Mouse (Mus musculus): ENCODE data around the gene Itpr1. TPM values are rescaled to one million over a fixed set of nuclear protein-coding genes. Genes with fewer than 3 reads are reported as not detected.
A peak's percentile ranks its signal among the peaks of the same experiment; 100 is the strongest.

Gene Itpr1
- polyA plus RNA-seq, 1 experiment from 2014 or later = 9.1 TPM

GRCm38 (mm10) chr6:108288979-108289378 is 76.1 kb downstream of the Itpr1 start:
- Histone ChIP-seq H3K36me3 (ENCODE audit: control insufficient read depth, insufficient read depth, low read length) (no peaks in the 10 kb centered on the region), H3K9ac (ENCODE audit: low read depth, low read length) (no peak overlapping the region), H3K27me3 (replicated peaks; ENCODE audit: control insufficient read depth, insufficient read depth, low read length) (no peaks in the 10 kb centered on the region), H3K27ac (replicated peaks; ENCODE audit: low read depth, low read length) (no peak overlapping the region), H3K4me3 (ENCODE audit: low read depth, low read length) (no peak overlapping the region), H3K4me1 (ENCODE audit: control insufficient read depth, insufficient read depth, low read length) (no peaks in the 10 kb centered on the region), H3K4me2 (ENCODE audit: low read depth, low read length) (no peak overlapping the region), H3K9me3 (ENCODE audit: control insufficient read depth, low read length) (no peaks in the 10 kb centered on the region)
- WGBS = 75% methylated on average over 3 of the region's 3 CpGs
- no peak for ATAC-seq (ENCODE audit: low read depth)
- DNase-seq (ENCODE audit: low spot score) = no peak

- no peak for ATAC-seq (ENCODE audit: low read depth)
- Histone ChIP-seq H3K4me3 (ENCODE audit: low read depth, low read length) (no peak overlapping the region), H3K9ac (ENCODE audit: low read depth, low read length) (no peak overlapping the region)
Measured at GRCm38 (mm10) chr6:108290978-108291377, 78.1 kb downstream of the Itpr1 start.

GRCm38 (mm10) chr6:108291556-108291955 is 78.7 kb downstream of the Itpr1 start:
- Histone ChIP-seq H3K4me1 (ENCODE audit: control insufficient read depth, insufficient read depth, low read length) (no peaks in the 10 kb centered on the region), H3K27me3 (replicated peaks; ENCODE audit: control insufficient read depth, insufficient read depth, low read length) (no peaks in the 10 kb centered on the region), H3K4me2 (ENCODE audit: low read depth, low read length) (no peak overlapping the region), H3K9ac (ENCODE audit: low read depth, low read length) (no peak overlapping the region), H3K36me3 (ENCODE audit: control insufficient read depth, insufficient read depth, low read length) (no peaks in the 10 kb centered on the region), H3K9me3 (ENCODE audit: control insufficient read depth, low read length) (no peaks in the 10 kb centered on the region), H3K4me3 (ENCODE audit: low read depth, low read length) (no peak overlapping the region), H3K27ac (replicated peaks; ENCODE audit: low read depth, low read length) (no peak overlapping the region)
- 89% methylated on average over 3 of the region's 3 CpGs for WGBS
- DNase-seq (ENCODE audit: low spot score) (no peak), ATAC-seq (ENCODE audit: low read depth) (no peak)

More at GRCm38 (mm10) chr6:108290978-108291377, 78.1 kb downstream of the Itpr1 start:
- Histone ChIP-seq H3K27me3 (replicated peaks; ENCODE audit: control insufficient read depth, insufficient read depth, low read length) (no peaks in the 10 kb centered on the region), H3K27ac (replicated peaks; ENCODE audit: low read depth, low read length) (no peak overlapping the region), H3K36me3 (ENCODE audit: control insufficient read depth, insufficient read depth, low read length) (no peaks in the 10 kb centered on the region), H3K9me3 (ENCODE audit: control insufficient read depth, low read length) (no peaks in the 10 kb centered on the region), H3K4me2 (ENCODE audit: low read depth, low read length) (no peak overlapping the region), H3K4me1 (ENCODE audit: control insufficient read depth, insufficient read depth, low read length) (no peaks in the 10 kb centered on the region)
- no peak for DNase-seq (ENCODE audit: low spot score)
- 88% methylated on average over 2 of the region's 2 CpGs for WGBS

- ATAC-seq (ENCODE audit: low read depth) (no peak), DNase-seq (ENCODE audit: low spot score) (no peak)
- Histone ChIP-seq H3K9me3 (ENCODE audit: control insufficient read depth, low read length) (no peaks in the 10 kb centered on the region), H3K4me2 (ENCODE audit: low read depth, low read length) (no peak overlapping the region), H3K4me1 (ENCODE audit: control insufficient read depth, insufficient read depth, low read length) (peaks cover 8% of the 10 kb centered on the region), H3K27me3 (replicated peaks; ENCODE audit: control insufficient read depth, insufficient read depth, low read length) (no peaks in the 10 kb centered on the region), H3K9ac (ENCODE audit: low read depth, low read length) (no peak overlapping the region), H3K4me3 (ENCODE audit: low read depth, low read length) (no peak overlapping the region), H3K27ac (replicated peaks; ENCODE audit: low read depth, low read length) (no peak overlapping the region), H3K36me3 (ENCODE audit: control insufficient read depth, insufficient read depth, low read length) (no peaks in the 10 kb centered on the region)
- WGBS = 79% methylated on average over 5 of the region's 5 CpGs
Measured at GRCm38 (mm10) chr6:108301856-108302255, 89.0 kb downstream of the Itpr1 start.

- no peaks in the 10 kb centered on the region for H3K27me3 ChIP-seq (replicated peaks; ENCODE audit: control insufficient read depth, insufficient read depth, low read length)
- H3K9ac ChIP-seq (ENCODE audit: low read depth, low read length) = no peak overlapping the region
- 79% methylated on average over 12 of the region's 12 CpGs for WGBS
- peaks cover 8% of the 10 kb centered on the region for H3K4me1 ChIP-seq (ENCODE audit: control insufficient read depth, insufficient read depth, low read length)
- H3K4me2 ChIP-seq (ENCODE audit: low read depth, low read length) = no peak overlapping the region
- ATAC-seq (ENCODE audit: low read depth) (no peak), DNase-seq (ENCODE audit: low spot score) (no peak)
- H3K4me3 ChIP-seq (ENCODE audit: low read depth, low read length) = no peak overlapping the region
- H3K36me3 ChIP-seq (ENCODE audit: control insufficient read depth, insufficient read depth, low read length) = no peaks in the 10 kb centered on the region
- no peak overlapping the region for H3K27ac ChIP-seq (replicated peaks; ENCODE audit: low read depth, low read length)
- H3K9me3 ChIP-seq (ENCODE audit: control insufficient read depth, low read length) = no peaks in the 10 kb centered on the region
Measured at GRCm38 (mm10) chr6:108303619-108304567, 91.0 kb downstream of the Itpr1 start.

- H3K9me3 ChIP-seq (ENCODE audit: control insufficient read depth, low read length) = no peaks in the 10 kb centered on the region
- H3K27me3 ChIP-seq (replicated peaks; ENCODE audit: control insufficient read depth, insufficient read depth, low read length) = no peaks in the 10 kb centered on the region
- no peak overlapping the region for H3K27ac ChIP-seq (replicated peaks; ENCODE audit: low read depth, low read length)
- 37% methylated on average over 12 of the region's 12 CpGs for WGBS
- no peaks in the 10 kb centered on the region for H3K36me3 ChIP-seq (ENCODE audit: control insufficient read depth, insufficient read depth, low read length)
- H3K4me3 ChIP-seq (ENCODE audit: low read depth, low read length) = no peak overlapping the region
- DNase-seq (ENCODE audit: low spot score) (no peak), ATAC-seq (ENCODE audit: low read depth) (0 out of 2 replicates have a peak, but pooled peaks have one; percentile 32)
- H3K4me1 ChIP-seq (ENCODE audit: control insufficient read depth, insufficient read depth, low read length) = peaks cover 8% of the 10 kb centered on the region
- H3K9ac ChIP-seq (ENCODE audit: low read depth, low read length) = no peak overlapping the region
- no peak overlapping the region for H3K4me2 ChIP-seq (ENCODE audit: low read depth, low read length)
Measured at GRCm38 (mm10) chr6:108305171-108305779, 92.4 kb downstream of the Itpr1 start.

GRCm38 (mm10) chr6:108306240-108306639 is 93.3 kb downstream of the Itpr1 start:
- Histone ChIP-seq H3K4me2 (ENCODE audit: low read depth, low read length) (no peak overlapping the region), H3K27me3 (replicated peaks; ENCODE audit: control insufficient read depth, insufficient read depth, low read length) (no peaks in the 10 kb centered on the region), H3K27ac (replicated peaks; ENCODE audit: low read depth, low read length) (peak overlapping the region; percentile 55; the same call in 1 of the 2 replicates), H3K36me3 (ENCODE audit: control insufficient read depth, insufficient read depth, low read length) (no peaks in the 10 kb centered on the region), H3K9ac (ENCODE audit: low read depth, low read length) (peak overlapping the region; percentile 19; the same call in 1 of the 2 replicates), H3K4me3 (ENCODE audit: low read depth, low read length) (no peak overlapping the region), H3K9me3 (ENCODE audit: control insufficient read depth, low read length) (no peaks in the 10 kb centered on the region), H3K4me1 (ENCODE audit: control insufficient read depth, insufficient read depth, low read length) (peaks cover 8% of the 10 kb centered on the region)
- ATAC-seq (ENCODE audit: low read depth) = no peak
- no peak for DNase-seq (ENCODE audit: low spot score)
- WGBS = 57% methylated on average over 11 of the region's 11 CpGs

GRCm38 (mm10) chr6:108306910-108307584 is 94.2 kb downstream of the Itpr1 start:
- Histone ChIP-seq H3K9ac (ENCODE audit: low read depth, low read length) (no peak overlapping the region), H3K36me3 (ENCODE audit: control insufficient read depth, insufficient read depth, low read length) (no peaks in the 10 kb centered on the region), H3K4me2 (ENCODE audit: low read depth, low read length) (no peak overlapping the region), H3K4me1 (ENCODE audit: control insufficient read depth, insufficient read depth, low read length) (peaks cover 8% of the 10 kb centered on the region), H3K27ac (replicated peaks; ENCODE audit: low read depth, low read length) (no peak overlapping the region), H3K4me3 (ENCODE audit: low read depth, low read length) (no peak overlapping the region), H3K27me3 (replicated peaks; ENCODE audit: control insufficient read depth, insufficient read depth, low read length) (no peaks in the 10 kb centered on the region), H3K9me3 (ENCODE audit: control insufficient read depth, low read length) (no peaks in the 10 kb centered on the region)
- 60% methylated on average over 9 of the region's 9 CpGs for WGBS
- ATAC-seq (ENCODE audit: low read depth) (no peak), DNase-seq (ENCODE audit: low spot score) (no peak)
